Mouse (Mus musculus): ENCODE data around the gene Npb.

DNA sequence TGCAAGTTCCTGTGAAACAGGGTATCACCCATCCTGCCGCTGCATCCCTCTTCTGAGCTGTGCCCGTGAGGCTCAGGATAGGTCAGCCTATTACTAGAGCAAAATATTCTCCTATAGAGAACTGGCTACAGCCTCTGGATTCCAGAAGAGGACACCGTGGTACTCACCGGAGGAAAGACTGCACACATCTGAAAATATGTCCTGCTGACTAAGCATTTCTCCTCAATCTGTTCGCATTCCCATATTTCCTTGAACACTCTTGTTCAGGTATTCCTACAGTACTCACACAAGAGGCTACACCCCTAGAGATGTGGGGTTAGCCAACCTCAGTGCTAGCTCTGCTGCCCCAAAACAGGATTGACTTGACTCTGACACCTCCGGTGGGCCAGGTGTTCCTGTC lies 40.0 kb upstream of the Npb start:
- TF ChIP-seq CTCF (IDR thresholded peaks at IDR 0.05; ENCODE audit: low read depth, low read length) (no peak), EP300 (IDR thresholded peaks at IDR 0.05; ENCODE audit: insufficient read depth, low read depth, low read length) (no peak), POLR2A (IDR thresholded peaks at IDR 0.05; ENCODE audit: insufficient read depth, low read length) (no peak)
